Mouse (Mus musculus) megakaryocyte, embryonic 14.5 days (primary cell): Measurements from ENCODE around the gene Sp2.

ENCODE experiments used
- FLI1 ChIP-seq: IDR thresholded peaks from 2 replicates; pipeline ENCODE4 v1.6.1; 2012; ENCODE audit warnings: low read length, inconsistent platforms, mixed read lengths
- GATA1 ChIP-seq: IDR thresholded peaks from 3 replicates; pipeline ENCODE4 v1.6.1; 2012; ENCODE audit warnings: mixed read lengths, low read length, inconsistent platforms, borderline replicate concordance

- TF ChIP-seq GATA1 (no peak), FLI1 (no peak)
These were observed 15.1 kb downstream of the Sp2 start for GRCm38 (mm10) chr11:96967544-96968269.
